Mouse (Mus musculus) testis, adult 2 months (tissue): ENCODE results near the gene Zfp651.

Experiments
- CTCF ChIP-seq: fragments of 200-500 bp; IDR thresholded peaks from 2 replicates; pipeline ENCODE4 v1.5.1; 2012; ENCODE audit warnings: low read depth, mild to moderate bottlenecking, inconsistent platforms, low read length, moderate library complexity; ENCODE audit not compliant: control insufficient read depth, insufficient read depth, insufficient replicate concordance
- POLR2A ChIP-seq: fragments of 200-500 bp; IDR thresholded peaks from 2 replicates; pipeline ENCODE4 v1.6.1; 2012; ENCODE audit warnings: low read depth, mild to moderate bottlenecking, inconsistent platforms, low read length, moderate library complexity; ENCODE audit not compliant: control insufficient read depth

DNA sequence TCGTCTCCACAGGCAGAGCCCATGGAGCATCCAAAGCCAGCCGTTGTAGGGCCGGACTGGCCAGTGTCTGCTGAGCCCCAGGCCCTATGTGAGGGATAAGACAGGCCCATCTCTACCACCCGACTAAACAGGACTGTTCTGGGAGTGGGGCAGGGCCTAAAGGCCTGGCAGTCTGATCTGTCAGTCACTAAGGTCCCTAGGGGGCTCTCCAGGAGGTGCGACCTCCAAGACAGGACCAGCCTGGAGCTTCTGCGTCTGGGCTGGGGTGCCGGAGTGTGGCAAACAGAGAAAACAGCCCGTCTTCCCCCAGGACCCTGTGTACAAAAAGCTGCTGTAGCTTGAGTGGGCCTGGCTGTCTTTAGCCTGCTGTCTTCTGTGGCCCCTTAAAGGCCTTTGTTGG, 2.7 kb downstream of the Zfp651 start:
- TF ChIP-seq CTCF (no peak), POLR2A (no peak)
